Mouse (Mus musculus) myocyte (in vitro differentiated cells): ENCODE data around the gene Rffl.

Experiments used
- E2F4 ChIP-seq: IDR thresholded peaks from one replicate; pipeline ENCODE4 v1.6.1; 2011; ENCODE audit warnings: mild to moderate bottlenecking, control low read depth, moderate library complexity; ENCODE audit not compliant: insufficient read depth
- POLR2A ChIP-seq: IDR thresholded peaks from one replicate; pipeline ENCODE4 v1.6.1; 2011; ENCODE audit warnings: low read depth, mild to moderate bottlenecking, control low read depth, moderate library complexity; ENCODE audit not compliant: insufficient read length
- TCF12 ChIP-seq: IDR thresholded peaks from one replicate; pipeline ENCODE4 v1.6.1; 2011; ENCODE audit warnings: mild to moderate bottlenecking, control low read depth; ENCODE audit not compliant: poor library complexity, insufficient read depth, severe bottlenecking
- TCF3 ChIP-seq: IDR thresholded peaks from one replicate; pipeline ENCODE4 v1.6.1; 2011; ENCODE audit warnings: low read depth, control low read depth; ENCODE audit not compliant: insufficient read length
- USF1 ChIP-seq: IDR thresholded peaks from one replicate; pipeline ENCODE4 v1.6.1; 2011; ENCODE audit warnings: low read depth, mild to moderate bottlenecking, control low read depth, moderate library complexity

DNA sequence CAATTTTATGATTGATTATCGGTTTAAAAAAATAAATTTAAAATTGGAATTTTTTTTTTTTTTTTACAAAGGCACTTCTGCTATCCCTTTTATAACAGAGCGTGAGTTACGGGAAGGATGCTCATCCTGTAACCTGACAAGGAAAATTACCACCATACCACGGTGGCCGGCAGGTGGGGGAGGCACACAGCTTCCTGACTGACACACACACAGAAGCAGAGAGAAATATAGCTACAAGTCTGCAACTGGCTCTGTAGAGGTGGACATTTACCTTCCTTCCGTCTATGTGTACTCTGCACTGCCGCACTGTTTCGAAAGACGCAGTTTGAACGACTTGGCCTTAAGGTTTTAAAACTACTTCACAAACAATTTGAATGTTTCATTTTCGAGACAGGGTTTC lies 18.9 kb downstream of the Rffl start:
- TF ChIP-seq POLR2A (no peak), TCF12 (no peak), TCF3 (no peak), E2F4 (no peak), USF1 (no peak)
